Mouse (Mus musculus): ENCODE measurements at regions not wholly inside any gene's neighbourhood (a gene's known extent, or its start where the extent isn't known, plus 50 kb on each side); places are given as distances from the start of the nearest gene placed in this dataset.

- TF ChIP-seq POLR2A (IDR thresholded peaks at IDR 0.05; ENCODE audit: low read depth, low read length) (no peak), CTCF (conservative IDR thresholded peaks at IDR 0.05; ENCODE audit: insufficient read depth, insufficient read length, low read depth, low read length) (no peak)
Measured at GRCm38 (mm10) chr1:34961633-34962507, 112.1 kb downstream of the Plekhb2 start.
